Mouse (Mus musculus) 3T3-L1 (cell line): Measurements from ENCODE around the gene Tango2.

ENCODE experiments used
- DNase-seq: peaks from one replicate; pipeline ENCODE4 v3.0.0-alpha.2; 2015; ENCODE audit warnings: low read depth, low spot score

The Tango2 gene

GRCm38 (mm10) chr16:18253866-18254265, 94.0 kb downstream of the Tango2 start:
- DNase-seq, result no peak

GRCm38 (mm10) chr16:18252736-18253135, 95.2 kb downstream of the Tango2 start:
- DNase-seq, result no peak

GRCm38 (mm10) chr16:18250828-18251790, 96.8 kb downstream of the Tango2 start:
- no peak for DNase-seq
